Mouse (Mus musculus) hindbrain, postnatal 0 days (tissue): ENCODE data around the gene Nupl1. TPM values are rescaled to one million over a fixed set of nuclear protein-coding genes. Genes with fewer than 3 reads are reported as not detected.

Experiments used
- ATAC-seq: fragments of 200-750 bp; cut with Nextera tagmentation; 2 replicates; pipeline ENCODE4 v1.8.0; 2017; ENCODE audit warnings: mild to moderate bottlenecking, moderate TSS enrichment, moderate library complexity
- DNase-seq: peaks from one replicate; pipeline ENCODE4 v3.0.0-alpha.2; 2015; ENCODE audit warnings: low spot score
- H3K27ac ChIP-seq: fragments of 300-500 bp; sonication (generic); 2 replicates; pipeline ENCODE4 v1.5.1; 2014; ENCODE audit warnings: mild to moderate bottlenecking
- H3K27me3 ChIP-seq: fragments of 300-500 bp; sonication (generic); 2 replicates; pipeline ENCODE4 v1.6.1; 2014; ENCODE audit warnings: low read length, mixed read lengths; ENCODE audit not compliant: insufficient read depth
- H3K36me3 ChIP-seq: fragments of 300-500 bp; sonication (generic); 2 replicates; pipeline ENCODE4 v1.6.1; 2014; ENCODE audit warnings: low read length, mixed read lengths; ENCODE audit not compliant: insufficient read depth
- H3K4me1 ChIP-seq: fragments of 300-500 bp; sonication (generic); 2 replicates; pipeline ENCODE4 v1.6.1; 2014; ENCODE audit warnings: antibody characterized with exemption, low read length, mixed read lengths; ENCODE audit not compliant: insufficient read depth
- H3K4me2 ChIP-seq: fragments of 300-500 bp; sonication (generic); 2 replicates; pipeline ENCODE4 v1.6.1; 2014; ENCODE audit warnings: low read depth, mild to moderate bottlenecking, low read length, moderate library complexity, mixed read lengths
- H3K4me3 ChIP-seq: fragments of 300-500 bp; sonication (generic); 2 replicates; pipeline ENCODE4 v1.5.1; 2014; ENCODE audit warnings: low read length
- H3K9ac ChIP-seq: fragments of 300-500 bp; sonication (generic); replicated peaks from 2 replicates; pipeline ENCODE4 v1.6.1; 2014; ENCODE audit warnings: mild to moderate bottlenecking, low read length, moderate library complexity, mixed read lengths
- H3K9me3 ChIP-seq: fragments of 300-500 bp; sonication (generic); 2 replicates; pipeline ENCODE4 v1.6.1; 2016; ENCODE audit warnings: low read length, mixed read lengths
- CTCF ChIP-seq: IDR thresholded peaks from 2 replicates; pipeline ENCODE4 v1.5.1; 2016; ENCODE audit warnings: antibody characterized with exemption, control low read depth, low read depth
- WGBS: fragments of 180-500 bp; shearing (Covaris S2); extraction: QIAGEN DNeasy Blood & Tissue Kit; methylation state at CpG from one replicate; pipeline ENCODE4 v1.1.7; 2014; 5-methylcytosine and 5-hydroxymethylcytosine counted together
- polyA plus RNA-seq: library from polyadenylated mRNA; unstranded; fragments of >200 nt; fragmentation: Nextera tagmentation; extraction: Ambion mirVana; gene quantifications from 2 replicates; pipeline ENCODE4 v1.2.1, GENCODE M21; 2015
- total RNA-seq: library from RNA; depleted of rRNA; stranded (reverse); fragments of >200 nt; gene quantifications from 2 replicates; pipeline ENCODE4 v1.2.3, GENCODE M21; 2014

The Nupl1 gene
- total and polyA plus RNA-seq, 2 experiments from 2014 or later: 0.16 to 0.99 TPM

DNA sequence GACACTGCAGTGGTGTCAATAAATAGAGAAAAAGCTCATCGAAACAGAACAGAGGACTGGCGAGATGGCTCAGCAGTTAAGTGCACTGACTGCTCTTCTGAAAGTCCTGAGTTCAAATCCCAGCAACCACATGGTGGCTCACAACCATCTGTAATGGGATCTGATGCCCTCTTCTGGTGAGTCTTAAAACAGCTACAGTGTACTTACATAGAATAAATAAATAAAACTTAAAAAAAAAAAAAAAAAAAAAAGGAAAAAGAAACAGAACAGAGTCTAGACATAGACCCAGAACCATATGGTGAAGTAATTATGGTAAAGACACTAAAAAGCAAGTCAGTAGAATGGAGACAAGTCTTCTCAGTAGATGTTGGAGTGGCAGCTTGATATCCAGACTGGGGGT lies 69.9 kb downstream of the Nupl1 start:
- H3K4me2 ChIP-seq: no peak overlapping the region
- DNase-seq: no peak
- WGBS: 93% methylated on average over 2 of the region's 2 CpGs
- no peaks in the 10 kb centered on the region for H3K27me3 ChIP-seq
- H3K4me1 ChIP-seq: no peaks in the 10 kb centered on the region; the same call in 1 of the 2 replicates
- ATAC-seq: no peak
- no peak overlapping the region for H3K9ac ChIP-seq
- no peak overlapping the region for H3K27ac ChIP-seq
- H3K4me3 ChIP-seq: no peak overlapping the region
- no peaks in the 10 kb centered on the region for H3K36me3 ChIP-seq
- H3K9me3 ChIP-seq: no peaks in the 10 kb centered on the region
- peak; percentile 17; the same call in 1 of the 2 replicates for TF ChIP-seq CTCF

DNA sequence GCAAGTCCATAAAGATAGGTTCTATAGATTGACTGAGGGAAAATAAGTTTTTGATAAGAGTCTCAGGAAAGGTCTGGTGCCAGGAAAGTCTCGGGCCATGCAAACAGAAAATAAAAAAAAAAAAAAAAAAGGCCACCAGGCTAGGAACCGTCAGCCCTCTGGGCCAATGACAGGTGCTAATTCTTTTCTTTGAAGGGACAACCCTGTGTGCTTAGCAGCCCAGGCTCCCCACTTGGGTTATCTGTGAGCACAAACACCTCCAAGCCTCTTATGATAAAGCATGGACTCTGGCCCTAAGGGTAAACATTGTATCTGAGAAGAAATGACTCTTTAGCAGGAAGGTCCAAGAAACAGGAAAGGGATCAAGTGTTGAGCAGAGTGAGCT lies 72.7 kb downstream of the Nupl1 start:
- DNase-seq (no peak), ATAC-seq (no peak)
- Histone ChIP-seq H3K9me3 (no peaks in the 10 kb centered on the region), H3K27me3 (no peaks in the 10 kb centered on the region), H3K4me2 (peak overlapping the region; percentile 93), H3K36me3 (no peaks in the 10 kb centered on the region), H3K27ac (no peak overlapping the region), H3K9ac (no peak overlapping the region), H3K4me1 (no peaks in the 10 kb centered on the region; the same call in 1 of the 2 replicates), H3K4me3 (peak overlapping the region; percentile 80; the same call in 1 of the 2 replicates)
- TF ChIP-seq CTCF: no peak
- 54% methylated on average over 2 of the region's 2 CpGs for WGBS

GRCm38 (mm10) chr14:60177614-60178570 lies 73.3 kb downstream of the Nupl1 start:
- H3K9ac ChIP-seq: peak overlapping the region; percentile 87
- H3K27me3 ChIP-seq: no peaks in the 10 kb centered on the region
- TF ChIP-seq CTCF: no peak
- no peaks in the 10 kb centered on the region for H3K9me3 ChIP-seq
- peak overlapping the region; percentile 92 for H3K27ac ChIP-seq
- H3K36me3 ChIP-seq: no peaks in the 10 kb centered on the region
- peak overlapping the region; percentile 93 for H3K4me2 ChIP-seq
- H3K4me1 ChIP-seq: no peaks in the 10 kb centered on the region; the same call in 1 of the 2 replicates
- ATAC-seq: peak; percentile 12
- WGBS: 15% methylated on average over 37 of the region's 37 CpGs
- H3K4me3 ChIP-seq: peak overlapping the region; percentile 80
- no peak for DNase-seq

DNA sequence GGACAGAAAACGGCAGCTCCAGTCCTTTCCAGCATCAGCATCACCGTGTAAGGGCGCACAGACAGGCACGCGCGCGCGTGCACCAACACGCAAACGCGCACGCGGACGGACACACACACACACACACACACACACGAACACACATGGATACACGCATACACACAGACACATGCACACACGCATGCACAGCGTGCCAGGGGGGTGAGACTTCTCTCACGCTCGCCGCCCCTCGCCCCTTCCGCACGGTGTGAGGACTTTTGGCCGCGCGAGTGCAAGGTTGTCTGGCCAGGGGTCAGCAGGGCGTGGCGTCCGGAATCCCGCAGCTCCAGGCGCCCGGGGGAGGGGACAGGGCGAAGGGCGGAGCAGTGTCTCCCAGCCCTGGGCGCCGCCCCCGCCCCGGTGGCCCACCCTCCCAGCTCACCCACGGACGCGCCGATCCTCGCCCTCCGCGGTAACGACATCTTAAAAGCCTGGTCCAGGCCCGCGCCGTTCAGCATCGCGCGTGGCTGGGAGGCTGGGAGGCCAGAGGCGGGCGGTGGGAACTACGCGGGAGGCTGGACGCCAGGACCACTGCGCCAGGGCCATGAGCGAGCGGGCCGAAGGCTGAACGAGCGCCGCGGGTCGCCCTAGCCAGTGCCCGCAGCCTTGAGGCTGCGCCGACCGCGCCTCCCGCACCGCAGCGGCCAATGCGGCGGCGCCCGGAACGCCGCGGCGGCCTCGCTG lies 74.2 kb downstream of the Nupl1 start:
- Histone ChIP-seq H3K4me1 (no peaks in the 10 kb centered on the region; the same call in 1 of the 2 replicates), H3K9me3 (no peaks in the 10 kb centered on the region), H3K4me3 (peak overlapping the region; percentile 80), H3K27me3 (no peaks in the 10 kb centered on the region), H3K36me3 (no peaks in the 10 kb centered on the region), H3K9ac (peak overlapping the region; percentile 87), H3K4me2 (peak overlapping the region; percentile 93), H3K27ac (peak overlapping the region; percentile 92)
- WGBS: under 1% methylated on average over 73 of the region's 84 CpGs
- peak; percentile 87 for DNase-seq
- peak; percentile 87 for ATAC-seq
- TF ChIP-seq CTCF: no peak

GRCm38 (mm10) chr14:60176469-60176890 lies 74.8 kb downstream of the Nupl1 start:
- Histone ChIP-seq H3K4me1 (no peaks in the 10 kb centered on the region; the same call in 1 of the 2 replicates), H3K27me3 (no peaks in the 10 kb centered on the region), H3K36me3 (no peaks in the 10 kb centered on the region), H3K4me3 (peak overlapping the region; percentile 80), H3K9me3 (no peaks in the 10 kb centered on the region), H3K27ac (peak overlapping the region; percentile 92; the same call in 1 of the 2 replicates), H3K9ac (peak overlapping the region; percentile 87), H3K4me2 (peak overlapping the region; percentile 93)
- DNase-seq: no peak
- no peak for ATAC-seq
- WGBS: 27% methylated on average over 9 of the region's 9 CpGs
- no peak for TF ChIP-seq CTCF

DNA sequence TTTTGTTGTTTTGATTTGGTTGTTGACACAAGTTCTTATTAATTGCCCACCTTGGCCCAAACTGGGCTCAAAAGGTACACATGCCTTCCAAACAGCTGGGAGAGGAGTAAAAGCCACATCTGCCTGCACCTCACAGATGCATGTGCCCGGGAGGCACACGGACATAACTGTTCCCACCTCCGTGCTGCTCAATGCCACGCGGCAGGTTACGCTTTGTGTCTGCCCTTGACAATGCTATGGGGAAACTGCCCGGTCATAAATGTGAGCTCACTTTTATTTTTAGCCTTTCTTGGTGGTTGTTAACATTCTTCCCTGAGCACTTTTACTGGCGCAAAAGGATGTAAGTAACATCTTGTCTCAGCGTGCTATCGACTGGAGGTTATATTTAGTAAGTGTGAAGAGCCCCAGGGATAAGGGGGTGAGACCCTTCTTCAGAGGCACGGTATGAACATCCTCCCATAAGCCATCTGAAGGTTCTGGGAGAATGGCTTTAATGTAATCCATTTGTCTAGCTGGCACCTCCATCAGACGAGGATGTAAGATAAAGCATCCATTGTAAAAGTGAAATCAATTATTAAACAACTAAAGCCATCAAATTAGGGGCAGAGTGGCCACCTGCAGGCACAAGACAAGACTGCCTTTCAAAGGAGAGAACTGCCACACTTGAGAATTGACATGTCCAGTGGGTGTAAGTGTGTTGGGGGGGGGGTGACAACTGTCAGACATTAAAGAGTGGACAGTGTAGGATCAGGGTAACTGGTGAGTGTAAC lies 78.8 kb downstream of the Nupl1 start:
- H3K4me1 ChIP-seq: no peaks in the 10 kb centered on the region
- WGBS: 44% methylated on average over 12 of the region's 12 CpGs

More for the DNA sequence above, 78.8 kb downstream of the Nupl1 start:
- Histone ChIP-seq H3K4me2 (no peak overlapping the region), H3K9ac (no peak overlapping the region), H3K27me3 (no peaks in the 10 kb centered on the region), H3K27ac (no peak overlapping the region), H3K36me3 (no peaks in the 10 kb centered on the region), H3K9me3 (no peaks in the 10 kb centered on the region), H3K4me3 (no peak overlapping the region)
- no peak for TF ChIP-seq CTCF
- DNase-seq: no peak
- no peak for ATAC-seq
